Mouse (Mus musculus): ENCODE results near the gene Ssbp3. TPM values are rescaled to one million over a fixed set of nuclear protein-coding genes. Genes with fewer than 3 reads are reported as not detected.

Gene Ssbp3
- polyA plus RNA-seq, 1 experiment, result 257 TPM

GRCm38 (mm10) chr4:106964356-106964755 lies 53.9 kb downstream of the Ssbp3 start:
- no peak for DNase-seq (ENCODE audit: low read depth)
- no peak for TF ChIP-seq POLR2A (IDR thresholded peaks at IDR 0.05; ENCODE audit: borderline replicate concordance, extremely low read depth, insufficient read depth, insufficient read length, poor library complexity, severe bottlenecking)
- TF ChIP-seq CTCF (IDR thresholded peaks at IDR 0.05; ENCODE audit: borderline replicate concordance, extremely low read depth, insufficient read depth, insufficient read length), result no peak

GRCm38 (mm10) chr4:106964996-106965395 lies 54.5 kb downstream of the Ssbp3 start:
- TF ChIP-seq CTCF (IDR thresholded peaks at IDR 0.05; ENCODE audit: borderline replicate concordance, extremely low read depth, insufficient read depth, insufficient read length) (no peak), POLR2A (IDR thresholded peaks at IDR 0.05; ENCODE audit: borderline replicate concordance, extremely low read depth, insufficient read depth, insufficient read length, poor library complexity, severe bottlenecking) (no peak)
- DNase-seq (ENCODE audit: low read depth), result no peak

DNA sequence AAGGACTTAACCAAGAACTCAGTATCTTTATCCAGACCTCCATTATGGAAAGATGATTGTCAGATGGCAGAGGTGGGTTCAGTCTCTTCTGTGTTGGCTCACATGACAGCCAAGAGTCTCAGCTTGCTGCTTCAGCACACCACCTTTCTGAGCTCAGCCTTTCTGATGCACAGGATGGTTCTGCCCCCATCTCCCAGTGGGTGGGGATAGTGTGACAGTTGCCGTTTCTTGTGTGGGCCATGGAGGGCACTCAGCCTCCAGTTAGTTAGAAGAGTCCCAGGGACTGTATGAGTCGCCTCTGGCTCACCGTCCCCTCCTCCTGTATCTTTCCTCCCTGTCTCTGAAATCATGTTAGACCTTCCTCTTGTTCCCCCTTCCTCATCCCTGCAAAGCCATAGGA lies 55.9 kb downstream of the Ssbp3 start:
- TF ChIP-seq POLR2A (IDR thresholded peaks at IDR 0.05; ENCODE audit: borderline replicate concordance, extremely low read depth, insufficient read depth, insufficient read length, poor library complexity, severe bottlenecking), result no peak
- no peak for DNase-seq (ENCODE audit: low read depth)

DNA sequence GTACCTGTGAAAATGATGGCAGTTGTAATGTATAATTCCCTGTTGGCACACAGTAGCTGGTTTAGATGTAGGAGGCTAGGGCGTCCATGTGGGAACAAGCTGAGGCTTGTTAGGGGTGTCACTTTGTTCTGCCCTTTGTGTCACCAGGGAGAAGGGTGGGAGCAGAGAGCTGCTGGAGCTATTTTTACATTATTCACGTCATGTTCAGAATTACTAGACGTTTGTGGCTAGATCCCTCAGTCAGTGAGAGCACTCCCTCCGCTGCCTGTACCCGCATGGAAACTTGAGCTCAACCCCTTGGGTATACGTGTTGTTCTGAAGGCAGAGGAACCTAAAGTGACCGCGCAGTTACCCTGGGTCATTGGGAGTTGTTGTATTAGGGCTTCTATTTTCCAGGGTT lies 58.4 kb downstream of the Ssbp3 start:
- TF ChIP-seq CTCF (IDR thresholded peaks at IDR 0.05; ENCODE audit: borderline replicate concordance, extremely low read depth, insufficient read depth, insufficient read length) (no peak), POLR2A (IDR thresholded peaks at IDR 0.05; ENCODE audit: borderline replicate concordance, extremely low read depth, insufficient read depth, insufficient read length, poor library complexity, severe bottlenecking) (no peak)
- DNase-seq (ENCODE audit: low read depth), result no peak

DNA sequence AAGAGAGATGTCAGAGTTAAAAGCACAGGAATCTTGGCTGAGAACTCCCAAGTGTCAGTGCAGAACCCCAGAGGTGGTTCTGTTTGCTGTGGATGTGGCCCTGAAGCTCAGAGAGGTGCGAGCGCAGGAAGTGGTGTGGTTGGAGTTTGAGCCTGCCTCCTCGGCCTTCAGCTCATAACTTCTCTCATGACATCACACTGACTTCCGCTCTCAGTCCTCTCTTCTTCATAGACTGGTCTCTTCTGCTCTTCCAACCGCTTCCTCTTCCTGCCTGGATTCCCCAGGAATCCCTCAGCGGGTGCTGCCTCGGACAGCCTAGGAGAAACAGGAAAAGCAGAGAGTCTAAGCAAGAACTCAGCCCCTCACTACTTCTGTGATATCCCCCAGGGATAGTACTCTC lies 60.3 kb downstream of the Ssbp3 start:
- DNase-seq (ENCODE audit: low read depth), result no peak
- TF ChIP-seq POLR2A (IDR thresholded peaks at IDR 0.05; ENCODE audit: borderline replicate concordance, extremely low read depth, insufficient read depth, insufficient read length, poor library complexity, severe bottlenecking), result no peak
- TF ChIP-seq CTCF (IDR thresholded peaks at IDR 0.05; ENCODE audit: borderline replicate concordance, extremely low read depth, insufficient read depth, insufficient read length), result no peak

DNA sequence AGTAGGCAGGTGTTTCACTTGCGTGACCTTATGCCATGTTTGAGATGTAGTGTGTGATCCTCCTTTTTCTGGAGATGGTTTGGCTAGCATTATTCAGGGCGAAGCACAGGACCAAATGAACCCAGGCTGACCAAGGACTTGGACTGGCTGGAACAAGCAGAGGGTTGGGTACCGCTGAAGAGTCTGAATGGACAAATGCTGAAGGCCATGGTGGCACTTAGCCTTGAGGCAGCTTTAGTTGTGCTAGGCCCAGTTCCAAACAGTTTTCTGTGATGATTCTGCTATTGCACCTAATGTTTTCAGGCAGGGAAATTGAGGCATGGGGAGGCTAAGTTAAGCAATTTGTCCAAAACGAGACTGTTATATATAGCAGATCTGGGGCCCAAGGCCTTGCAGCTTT lies 61.6 kb downstream of the Ssbp3 start:
- TF ChIP-seq CTCF (IDR thresholded peaks at IDR 0.05; ENCODE audit: borderline replicate concordance, extremely low read depth, insufficient read depth, insufficient read length) (no peak), POLR2A (IDR thresholded peaks at IDR 0.05; ENCODE audit: borderline replicate concordance, extremely low read depth, insufficient read depth, insufficient read length, poor library complexity, severe bottlenecking) (no peak)
- no peak for DNase-seq (ENCODE audit: low read depth)

DNA sequence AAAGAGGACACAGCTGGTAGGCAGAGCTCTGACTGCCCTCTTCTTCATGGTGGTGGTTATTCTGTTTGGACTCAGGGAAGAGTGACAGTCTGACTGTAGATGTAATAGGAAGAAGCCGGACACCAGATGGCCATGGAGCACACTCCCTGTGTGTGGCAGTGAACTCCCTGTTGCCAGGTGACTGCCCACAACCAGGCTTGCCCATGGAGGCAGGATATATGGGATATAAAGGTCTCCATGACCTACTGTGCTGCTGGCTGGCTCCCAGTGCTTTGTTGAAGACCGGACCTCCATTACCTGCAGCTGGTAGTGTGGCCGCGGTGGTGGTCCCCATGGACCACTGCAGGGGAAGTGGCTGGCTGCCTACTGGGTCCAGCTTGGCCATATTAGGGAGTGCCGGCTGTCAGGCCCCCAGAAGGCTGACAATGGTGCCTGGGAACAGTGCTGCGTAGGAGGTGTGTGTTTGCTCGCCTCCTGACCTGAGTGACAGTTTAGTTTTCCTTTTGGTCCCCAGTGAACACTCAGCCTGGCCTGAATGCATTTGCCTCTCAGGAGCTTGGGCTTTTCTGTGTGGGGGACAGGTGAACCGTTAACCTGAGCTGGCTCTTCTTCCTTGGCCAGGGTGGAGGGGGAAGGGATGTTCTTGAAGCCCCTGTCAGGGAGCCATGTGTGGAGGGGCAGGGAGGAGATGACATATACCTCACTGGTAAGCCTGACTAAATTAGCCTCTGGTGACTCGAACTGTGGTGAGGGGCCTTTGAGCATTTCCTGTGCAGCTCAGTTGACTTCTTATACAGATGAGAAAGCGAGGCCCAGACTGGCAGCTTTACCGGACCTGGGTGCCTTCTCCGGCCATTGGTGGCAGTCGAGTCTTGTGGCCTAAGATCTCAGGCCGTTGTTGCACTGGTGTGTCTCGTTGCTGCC lies 62.2 kb downstream of the Ssbp3 start:
- TF ChIP-seq CTCF (IDR thresholded peaks at IDR 0.05; ENCODE audit: borderline replicate concordance, extremely low read depth, insufficient read depth, insufficient read length) (no peak), POLR2A (IDR thresholded peaks at IDR 0.05; ENCODE audit: borderline replicate concordance, extremely low read depth, insufficient read depth, insufficient read length, poor library complexity, severe bottlenecking) (no peak)
- DNase-seq (ENCODE audit: low read depth), result no peak

DNA sequence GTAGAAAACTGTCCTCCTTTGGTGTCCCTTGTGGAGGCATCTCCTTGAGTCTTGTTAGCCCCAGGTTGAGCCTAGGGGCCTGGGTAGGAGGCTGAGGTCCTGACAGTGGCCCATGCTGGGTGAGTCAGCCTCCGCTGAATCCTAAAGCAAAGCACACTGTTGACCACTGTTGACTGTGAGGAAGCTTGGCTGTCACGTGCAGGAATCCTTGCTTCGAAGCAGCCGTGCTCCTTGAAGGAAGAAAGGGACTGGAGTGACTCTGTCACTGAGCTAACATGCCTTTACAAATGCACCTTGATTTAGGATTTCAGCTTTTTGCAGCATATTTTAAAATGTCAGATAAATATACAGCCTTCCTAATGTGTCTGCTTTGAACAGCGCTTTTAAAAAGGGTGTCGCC lies 64.8 kb downstream of the Ssbp3 start:
- TF ChIP-seq POLR2A (IDR thresholded peaks at IDR 0.05; ENCODE audit: borderline replicate concordance, extremely low read depth, insufficient read depth, insufficient read length, poor library complexity, severe bottlenecking) (no peak), CTCF (IDR thresholded peaks at IDR 0.05; ENCODE audit: borderline replicate concordance, extremely low read depth, insufficient read depth, insufficient read length) (no peak)
- no peak for DNase-seq (ENCODE audit: low read depth)

- DNase-seq (ENCODE audit: low read depth), result no peak
- no peak for TF ChIP-seq CTCF (IDR thresholded peaks at IDR 0.05; ENCODE audit: borderline replicate concordance, extremely low read depth, insufficient read depth, insufficient read length)
- no peak for TF ChIP-seq POLR2A (IDR thresholded peaks at IDR 0.05; ENCODE audit: borderline replicate concordance, extremely low read depth, insufficient read depth, insufficient read length, poor library complexity, severe bottlenecking)
Observed at GRCm38 (mm10) chr4:106975890-106976289, 65.4 kb downstream of the Ssbp3 start.

DNA sequence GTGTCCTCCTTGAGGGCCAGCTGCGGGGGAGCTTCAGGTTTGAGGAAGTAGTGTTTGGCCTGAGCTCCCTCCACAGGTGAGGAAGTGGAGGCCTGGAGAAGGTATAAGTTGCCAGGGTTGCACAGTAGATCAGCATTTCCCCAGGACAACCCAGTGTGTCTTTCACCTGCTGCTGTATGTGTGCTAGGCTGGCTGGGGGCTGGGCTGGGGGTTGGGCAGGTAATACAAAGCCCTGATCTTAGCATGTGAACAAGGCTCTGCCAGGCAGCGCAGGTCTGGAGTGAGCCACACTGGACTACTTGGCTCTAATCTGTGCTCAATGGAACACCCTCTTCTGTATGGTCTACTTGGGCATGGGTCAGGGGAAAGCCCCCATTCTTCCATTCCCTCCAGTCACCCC lies 66.1 kb downstream of the Ssbp3 start:
- no peak for TF ChIP-seq POLR2A (IDR thresholded peaks at IDR 0.05; ENCODE audit: borderline replicate concordance, extremely low read depth, insufficient read depth, insufficient read length, poor library complexity, severe bottlenecking)
- TF ChIP-seq CTCF (IDR thresholded peaks at IDR 0.05; ENCODE audit: borderline replicate concordance, extremely low read depth, insufficient read depth, insufficient read length), result no peak
- no peak for DNase-seq (ENCODE audit: low read depth)

DNA sequence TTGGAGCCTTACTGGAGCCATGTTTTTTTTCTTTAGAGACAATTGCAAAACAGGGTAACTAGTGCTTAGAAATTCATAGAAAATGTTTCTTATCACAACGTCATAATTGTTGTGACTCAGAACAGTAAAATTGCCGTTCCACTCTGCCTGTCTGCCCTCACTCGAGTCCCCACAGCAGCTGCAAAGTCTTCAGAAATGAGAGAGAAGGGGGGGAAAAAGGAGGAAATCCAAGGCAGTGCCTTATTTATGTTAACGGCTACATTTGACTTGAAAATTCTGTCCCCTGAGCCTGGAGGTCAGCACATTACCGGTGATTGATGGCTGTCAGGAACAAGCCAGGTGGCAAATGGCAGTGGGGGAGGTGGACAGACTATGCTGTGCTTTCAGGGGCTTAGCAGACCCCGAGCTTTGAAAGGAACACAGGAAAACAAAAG lies 66.7 kb downstream of the Ssbp3 start:
- DNase-seq (ENCODE audit: low read depth), result no peak
- no peak for TF ChIP-seq POLR2A (IDR thresholded peaks at IDR 0.05; ENCODE audit: borderline replicate concordance, extremely low read depth, insufficient read depth, insufficient read length, poor library complexity, severe bottlenecking)
- no peak for TF ChIP-seq CTCF (IDR thresholded peaks at IDR 0.05; ENCODE audit: borderline replicate concordance, extremely low read depth, insufficient read depth, insufficient read length)

GRCm38 (mm10) chr4:106978376-106978775 lies 67.9 kb downstream of the Ssbp3 start:
- DNase-seq (ENCODE audit: low read depth), result no peak
- TF ChIP-seq POLR2A (IDR thresholded peaks at IDR 0.05; ENCODE audit: borderline replicate concordance, extremely low read depth, insufficient read depth, insufficient read length, poor library complexity, severe bottlenecking) (no peak), CTCF (IDR thresholded peaks at IDR 0.05; ENCODE audit: borderline replicate concordance, extremely low read depth, insufficient read depth, insufficient read length) (no peak)

All from brain, embryonic 14.5 days (tissue).